Mouse (Mus musculus) testis, adult 2 months (tissue): ENCODE results near the gene Zfp414.

ENCODE experiments used
- CTCF ChIP-seq: fragments of 200-500 bp; IDR thresholded peaks from 2 replicates; pipeline ENCODE4 v1.5.1; 2012; ENCODE audit warnings: low read depth, mild to moderate bottlenecking, inconsistent platforms, low read length, moderate library complexity; ENCODE audit not compliant: control insufficient read depth, insufficient read depth, insufficient replicate concordance
- POLR2A ChIP-seq: fragments of 200-500 bp; IDR thresholded peaks from 2 replicates; pipeline ENCODE4 v1.6.1; 2012; ENCODE audit warnings: low read depth, mild to moderate bottlenecking, inconsistent platforms, low read length, moderate library complexity; ENCODE audit not compliant: control insufficient read depth

DNA sequence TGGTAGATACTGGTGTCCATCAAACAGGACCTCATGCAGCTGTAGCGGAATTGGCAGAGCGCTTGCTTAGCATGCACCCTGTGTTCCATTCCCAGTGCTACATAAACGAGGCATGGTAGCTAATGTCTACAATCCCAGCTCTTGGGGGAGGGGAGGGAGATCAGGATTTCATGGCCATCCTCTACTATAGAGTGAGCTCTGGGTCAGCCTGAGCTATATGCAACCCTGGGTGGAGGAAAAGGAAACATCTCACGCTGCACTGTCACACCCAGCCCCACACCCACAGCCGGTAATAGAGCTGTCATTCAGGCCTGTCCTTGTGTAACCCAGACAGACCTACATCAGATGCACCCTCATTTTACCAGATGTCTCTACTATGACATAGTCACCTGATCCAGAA is 30.4 kb upstream of the Zfp414 start:
- no peak for TF ChIP-seq CTCF
- TF ChIP-seq POLR2A, result no peak
